Mouse (Mus musculus): ENCODE measurements around the gene Tle3.

Gene Tle3

GRCm38 (mm10) chr9:61398160-61398559 is 26.0 kb downstream of the Tle3 start:
- no peak for DNase-seq

- no peak for DNase-seq
Observed at GRCm38 (mm10) chr9:61400132-61400531, 28.0 kb downstream of the Tle3 start.

- no peak for DNase-seq
Observed at GRCm38 (mm10) chr9:61401664-61402063, 29.5 kb downstream of the Tle3 start.

GRCm38 (mm10) chr9:61402268-61402667 is 30.1 kb downstream of the Tle3 start:
- DNase-seq = no peak

- DNase-seq = no peak
Observed at GRCm38 (mm10) chr9:61402716-61403115, 30.6 kb downstream of the Tle3 start.

GRCm38 (mm10) chr9:61403866-61404614 is 31.9 kb downstream of the Tle3 start:
- peak; percentile 41 for DNase-seq

GRCm38 (mm10) chr9:61404615-61404980 is 32.4 kb downstream of the Tle3 start:
- no peak for DNase-seq

- DNase-seq = peak; percentile 85
Observed at GRCm38 (mm10) chr9:61404998-61405621, 32.9 kb downstream of the Tle3 start.

- no peak for DNase-seq
Observed at GRCm38 (mm10) chr9:61406343-61406742, 34.2 kb downstream of the Tle3 start.

- DNase-seq = peak; percentile 67
Observed at GRCm38 (mm10) chr9:61409046-61409445, 36.9 kb downstream of the Tle3 start.

GRCm38 (mm10) chr9:61413665-61414456 is 41.7 kb downstream of the Tle3 start:
- no peak for DNase-seq

GRCm38 (mm10) chr9:61416571-61416970 is 44.4 kb downstream of the Tle3 start:
- DNase-seq = no peak

- DNase-seq = no peak
Observed at GRCm38 (mm10) chr9:61421626-61422025, 49.5 kb downstream of the Tle3 start.

GRCm38 (mm10) chr9:61424245-61424644 is 52.1 kb downstream of the Tle3 start:
- no peak for DNase-seq

GRCm38 (mm10) chr9:61426493-61426892 is 54.3 kb downstream of the Tle3 start:
- no peak for DNase-seq

GRCm38 (mm10) chr9:61427051-61427450 is 54.9 kb downstream of the Tle3 start:
- no peak for DNase-seq

- no peak for DNase-seq
Observed at GRCm38 (mm10) chr9:61427901-61428300, 55.7 kb downstream of the Tle3 start.

GRCm38 (mm10) chr9:61431830-61432229 is 59.7 kb downstream of the Tle3 start:
- no peak for DNase-seq

GRCm38 (mm10) chr9:61433206-61433605 is 61.0 kb downstream of the Tle3 start:
- DNase-seq = no peak

- DNase-seq = no peak
Observed at GRCm38 (mm10) chr9:61434062-61434461, 61.9 kb downstream of the Tle3 start.

GRCm38 (mm10) chr9:61435191-61435989 is 63.2 kb downstream of the Tle3 start:
- no peak for DNase-seq

- DNase-seq = no peak
Observed at GRCm38 (mm10) chr9:61436104-61436503, 63.9 kb downstream of the Tle3 start.

- no peak for DNase-seq
Observed at GRCm38 (mm10) chr9:61436761-61437160, 64.6 kb downstream of the Tle3 start.

All from kidney, adult 18-20 months (tissue).